Mouse (Mus musculus): ENCODE data around the gene Eif2b3. TPM values are rescaled to one million over a fixed set of nuclear protein-coding genes. Genes with fewer than 3 reads are reported as not detected.

Gene Eif2b3
- 10 to 100 TPM; 19.1 to 20.1 TPM for total RNA-seq (2021)

DNA sequence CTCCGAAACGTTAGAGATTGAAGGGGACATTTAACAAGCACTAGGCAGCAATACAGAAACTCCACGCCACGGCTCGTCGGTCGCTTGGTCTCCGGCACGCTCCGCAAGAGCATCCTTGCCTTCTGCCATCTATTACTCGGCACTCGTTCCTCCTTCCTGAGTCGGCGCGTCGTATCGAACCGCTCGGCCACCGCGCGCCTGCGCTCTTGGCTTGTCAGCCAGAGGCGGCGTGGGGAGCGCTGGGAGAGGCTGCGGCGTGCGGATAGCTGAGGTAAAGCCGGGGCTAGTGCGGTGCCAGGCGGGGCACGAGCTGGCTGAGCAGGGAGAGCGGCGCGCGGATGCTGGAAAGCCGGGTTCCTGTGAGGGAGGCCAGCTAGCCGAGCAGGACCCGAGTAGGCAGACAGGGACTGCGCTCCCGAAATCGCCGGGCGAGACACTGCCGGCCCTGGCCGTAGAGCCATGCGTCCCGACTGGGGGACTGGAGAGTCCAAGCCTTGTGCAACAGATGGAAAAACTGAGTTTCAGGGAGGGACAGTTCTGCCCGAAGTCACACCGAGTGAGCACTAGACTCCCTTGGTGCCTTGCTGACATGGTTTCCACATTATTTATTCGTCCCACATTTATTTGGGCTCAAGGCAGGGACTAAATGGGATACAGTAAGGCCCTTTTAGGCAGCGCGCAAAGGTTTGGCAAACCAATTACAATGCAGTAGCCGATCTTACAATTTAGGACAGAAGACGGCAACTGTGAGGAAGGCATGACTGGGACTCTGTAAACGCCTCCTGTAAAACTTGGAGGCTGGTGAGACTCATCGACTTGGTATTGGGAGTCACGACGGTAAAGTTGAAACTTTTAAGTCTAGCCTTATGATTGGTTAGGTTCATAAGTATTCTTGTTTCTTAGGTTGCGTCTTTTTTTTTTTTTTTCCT is at the start of gene Eif2b3:
Eif2b3 (plus strand) TSS at position 197 of the 929 bp plus-strand sequence.
- DNase-seq, result peak; percentile 91

DNA sequence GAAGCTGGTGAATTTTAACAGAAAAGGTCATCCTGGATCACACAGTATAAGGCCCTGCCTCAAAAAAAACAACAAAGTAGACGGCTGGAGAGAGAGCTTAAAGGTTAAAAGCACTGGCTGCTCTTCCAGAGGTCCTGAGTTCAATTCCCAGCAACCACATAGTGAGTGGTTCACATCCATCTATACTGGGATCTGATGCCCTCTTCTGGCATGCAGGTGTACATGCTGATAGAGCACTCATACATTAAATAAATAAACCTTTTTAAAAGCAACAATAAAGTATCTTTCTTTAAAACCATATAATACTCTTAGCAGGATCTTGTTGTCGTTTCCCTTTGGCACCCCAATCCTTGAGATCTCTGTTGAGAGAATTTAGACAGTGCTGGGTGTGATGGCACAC is 42.7 kb upstream of the Eif2b3 start:
- DNase-seq, result no peak

DNA sequence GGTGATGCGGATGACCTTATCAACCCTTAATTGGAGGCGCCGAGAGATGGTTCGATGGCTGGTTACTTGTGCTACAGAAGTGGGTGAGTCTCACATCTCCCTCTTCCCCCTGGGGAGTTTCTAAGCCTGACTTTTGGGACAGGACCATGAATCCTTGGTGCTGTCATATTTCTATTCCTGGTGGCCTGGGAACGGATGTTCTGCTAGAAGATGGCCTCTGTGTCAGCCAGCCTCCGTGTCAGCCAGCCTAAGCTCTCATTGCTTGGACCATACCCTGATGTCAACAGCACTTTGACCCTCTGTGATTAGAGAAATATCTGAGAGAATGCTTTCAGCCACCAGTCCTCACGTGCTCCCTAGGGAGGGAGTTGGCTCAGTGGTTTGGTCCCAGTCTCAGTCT is 33.5 kb upstream of the Eif2b3 start:
- DNase-seq, result no peak

DNA sequence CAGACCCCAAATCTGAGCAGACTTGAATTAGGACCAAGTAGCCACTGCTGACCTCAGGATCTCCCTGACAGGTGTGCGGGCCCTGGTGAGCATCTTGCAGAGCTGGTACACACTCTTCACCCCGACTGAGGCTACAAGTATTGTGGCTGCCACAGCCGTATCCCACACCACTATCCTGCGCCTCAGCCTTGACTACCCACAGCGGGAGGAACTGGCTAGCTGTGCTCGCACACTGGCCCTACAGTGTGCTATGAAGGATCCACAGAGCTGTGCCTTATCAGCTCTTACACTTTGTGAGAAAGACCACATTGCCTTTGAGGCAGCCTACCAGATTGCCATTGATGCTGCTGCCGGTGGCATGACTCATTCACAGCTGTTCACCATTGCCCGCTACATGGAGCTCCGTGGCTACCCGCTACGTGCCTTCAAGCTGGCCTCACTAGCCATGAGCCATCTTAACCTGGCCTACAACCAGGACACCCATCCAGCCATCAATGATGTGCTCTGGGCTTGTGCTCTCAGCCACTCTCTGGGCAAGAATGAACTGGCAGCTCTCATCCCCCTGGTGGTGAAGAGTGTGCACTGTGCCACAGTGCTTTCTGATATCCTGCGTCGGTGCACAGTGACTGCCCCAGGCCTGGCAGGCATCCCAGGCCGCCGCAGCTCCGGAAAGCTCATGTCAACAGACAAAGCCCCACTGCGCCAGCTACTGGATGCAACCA is 32.6 kb upstream of the Eif2b3 start:
- DNase-seq, result peak; percentile 85

DNA sequence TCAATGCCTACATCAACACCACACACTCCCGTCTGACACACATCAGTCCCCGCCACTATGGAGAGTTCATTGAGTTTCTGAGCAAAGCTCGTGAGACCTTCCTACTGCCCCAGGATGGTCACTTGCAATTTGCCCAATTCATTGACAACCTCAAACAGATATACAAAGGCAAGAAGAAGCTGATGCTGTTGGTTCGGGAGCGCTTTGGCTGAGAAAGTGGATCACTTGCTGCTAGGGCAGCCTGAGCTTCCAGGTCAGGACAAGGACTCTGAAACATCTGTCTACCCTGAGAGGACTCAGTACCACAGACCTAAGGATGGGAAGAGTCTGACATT is 32.1 kb upstream of the Eif2b3 start:
- no peak for DNase-seq

DNA sequence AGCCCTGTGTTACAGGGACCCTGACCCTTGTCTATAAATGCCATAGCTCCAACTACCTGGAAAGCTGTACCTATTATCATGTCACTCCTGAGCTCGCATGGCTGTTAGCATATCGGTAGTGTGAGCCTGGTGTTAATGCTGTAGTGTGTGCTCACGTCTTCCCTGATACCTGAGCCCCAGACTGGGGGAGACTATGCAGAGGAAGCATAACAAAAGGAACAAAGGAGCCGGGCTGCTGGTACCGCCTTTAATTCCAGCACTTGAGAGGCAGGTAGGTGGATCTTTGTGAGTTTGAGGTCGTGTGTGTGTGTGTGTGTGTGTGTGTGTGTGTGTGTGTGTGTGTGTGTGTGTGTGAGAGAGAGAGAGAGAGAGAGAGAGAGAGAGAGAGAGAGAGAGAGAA is 29.5 kb upstream of the Eif2b3 start:
- no peak for DNase-seq

DNA sequence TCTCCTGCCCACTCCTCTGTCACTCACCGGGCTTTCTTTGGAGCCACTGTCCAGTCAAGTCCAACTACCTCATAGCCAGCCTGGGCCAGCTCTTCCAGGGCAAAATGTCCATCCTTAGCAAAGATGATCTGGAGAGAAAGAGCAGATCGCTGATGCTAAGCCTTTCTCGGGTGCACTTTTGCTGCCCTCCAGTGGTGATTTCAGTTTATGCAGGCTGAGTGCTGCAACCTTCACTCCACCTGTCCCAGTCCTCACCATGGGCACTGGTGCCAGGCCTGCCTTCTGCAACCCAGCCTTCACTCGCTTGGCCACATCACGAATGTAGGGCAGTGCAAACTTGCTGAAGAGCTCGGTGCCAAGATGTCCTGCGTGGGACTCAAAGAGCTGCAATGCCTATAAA is 27.8 kb upstream of the Eif2b3 start:
- DNase-seq, result peak; percentile 90

DNA sequence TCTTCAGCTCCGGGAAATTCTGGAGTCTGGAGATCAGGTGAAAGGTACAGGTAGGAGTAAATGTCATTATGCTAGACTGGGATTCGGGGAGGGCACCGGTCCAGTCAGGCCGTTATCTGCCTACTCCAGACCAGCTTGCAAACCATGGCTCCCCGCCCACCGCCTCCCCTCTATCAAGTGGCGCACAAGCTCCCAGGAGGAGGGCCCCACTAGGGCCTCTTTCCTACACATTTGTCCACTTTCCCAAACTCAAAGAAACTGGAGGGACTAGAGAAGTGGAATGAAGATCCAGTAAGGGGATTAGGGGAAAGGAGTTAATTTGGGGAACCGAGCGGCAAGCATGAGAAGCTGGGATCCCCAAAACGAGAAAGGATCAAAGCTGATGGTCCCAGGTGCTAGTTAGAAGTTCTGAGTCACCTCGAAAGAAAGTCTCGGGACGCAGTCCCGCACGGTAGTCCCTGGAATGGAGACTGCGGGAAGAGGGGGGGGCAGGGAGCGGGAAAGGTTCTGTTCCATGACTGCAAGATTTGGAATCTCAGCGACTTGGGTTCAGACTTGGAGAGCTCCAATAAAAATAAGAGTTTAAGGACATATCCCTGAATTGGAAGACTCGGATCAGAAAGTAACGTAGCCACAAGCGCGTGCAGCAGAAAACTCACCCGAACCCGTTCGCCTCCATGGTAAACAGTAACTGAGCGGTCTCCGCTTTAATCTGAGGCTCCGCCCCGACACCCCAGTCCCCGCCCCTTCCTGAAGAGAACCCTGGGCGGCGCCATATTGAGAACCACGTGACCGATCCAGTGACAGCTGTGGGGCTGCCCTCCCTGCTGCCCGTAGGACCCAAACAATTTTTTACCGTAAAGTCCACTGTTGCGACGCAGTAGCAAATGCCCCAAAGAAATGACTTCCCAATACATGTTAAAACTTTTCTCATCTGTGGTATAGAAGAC is 25.3 kb upstream of the Eif2b3 start, which contains the start of gene Urod:
Urod (minus strand) TSS at position 742 of the 950 bp plus-strand sequence.
- DNase-seq, result peak; percentile 95

DNA sequence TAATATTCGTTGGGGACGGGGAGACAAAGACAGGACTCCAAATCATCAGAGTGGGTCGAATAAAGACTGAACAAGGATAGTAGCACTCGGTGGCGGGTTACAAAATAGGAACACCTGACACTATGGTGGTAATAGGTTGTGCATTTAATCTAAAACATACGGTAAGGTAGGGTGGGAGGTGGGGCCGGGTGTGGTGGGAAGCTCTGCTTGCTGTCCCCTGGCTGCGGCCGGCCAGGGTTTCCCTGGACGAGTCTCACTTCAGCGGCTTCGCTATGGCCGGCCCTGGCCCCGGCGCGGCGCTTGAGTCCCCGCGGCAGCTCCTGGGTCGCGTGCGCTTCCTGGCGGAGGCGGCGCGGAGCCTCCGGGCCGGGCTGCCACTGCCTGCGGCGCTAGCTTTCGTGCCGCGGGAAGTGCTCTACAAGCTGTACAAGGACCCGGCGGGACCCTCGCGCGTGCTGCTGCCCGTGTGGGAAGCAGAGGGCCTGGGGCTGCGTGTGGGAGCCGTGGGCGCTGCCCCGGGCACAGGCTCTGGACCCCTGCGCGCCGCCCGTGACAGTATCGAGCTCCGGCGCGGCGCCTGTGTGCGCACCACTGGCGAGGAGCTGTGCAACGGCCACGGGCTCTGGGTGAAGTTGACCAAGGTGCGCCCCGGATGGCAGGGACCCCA is 23.9 kb upstream of the Eif2b3 start, which contains the start of gene Hectd3:
Hectd3 (plus strand) TSS at position 187 of the 667 bp plus-strand sequence.
- peak; percentile 58 for DNase-seq

DNA sequence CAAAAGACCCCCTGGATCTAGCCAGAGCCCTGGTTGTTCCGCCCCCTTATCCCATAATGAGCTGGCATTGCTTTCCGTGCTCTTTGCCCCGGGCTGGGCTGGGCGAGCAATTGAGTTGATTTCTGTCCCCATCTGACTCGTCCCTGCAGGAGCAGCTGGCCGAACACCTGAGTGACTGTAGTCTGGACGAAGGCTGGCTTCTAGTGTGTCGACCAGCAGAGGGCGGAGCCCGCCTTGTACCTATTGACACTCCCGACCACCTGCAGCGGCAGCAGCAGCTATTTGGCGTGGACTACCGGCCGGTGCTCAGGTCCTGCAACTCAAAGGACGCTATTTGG is 23.4 kb upstream of the Eif2b3 start:
- DNase-seq, result peak; percentile 49

DNA sequence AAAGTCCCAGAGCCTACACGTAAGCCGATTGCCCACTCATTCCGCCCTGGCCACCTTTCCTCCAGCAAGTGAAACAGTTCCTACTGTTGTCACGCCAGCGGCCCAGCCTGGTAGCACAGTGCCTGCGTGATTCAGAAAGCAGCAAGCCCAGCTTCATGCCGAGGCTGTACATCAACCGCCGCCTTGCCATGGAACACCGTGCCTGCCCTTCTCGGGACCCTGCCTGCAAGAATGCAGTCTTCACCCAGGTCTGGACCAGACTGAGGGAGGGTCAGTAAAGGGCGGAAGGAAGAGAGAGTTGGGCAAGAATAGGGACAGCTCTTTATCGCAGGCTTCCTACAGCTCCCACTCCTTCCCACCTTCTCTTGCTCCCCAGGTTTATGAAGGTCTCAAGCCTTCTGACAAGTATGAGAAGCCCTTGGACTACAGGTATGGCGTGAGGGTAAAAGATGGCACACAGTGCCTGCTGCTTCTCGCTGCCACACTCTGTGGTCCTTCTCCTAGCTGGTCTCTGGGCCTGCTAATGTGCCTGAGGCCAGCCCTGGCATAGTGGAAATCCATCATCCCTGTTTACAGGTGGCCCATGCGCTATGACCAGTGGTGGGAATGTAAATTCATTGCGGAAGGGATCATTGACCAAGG is 19.6 kb upstream of the Eif2b3 start:
- no peak for DNase-seq

DNA sequence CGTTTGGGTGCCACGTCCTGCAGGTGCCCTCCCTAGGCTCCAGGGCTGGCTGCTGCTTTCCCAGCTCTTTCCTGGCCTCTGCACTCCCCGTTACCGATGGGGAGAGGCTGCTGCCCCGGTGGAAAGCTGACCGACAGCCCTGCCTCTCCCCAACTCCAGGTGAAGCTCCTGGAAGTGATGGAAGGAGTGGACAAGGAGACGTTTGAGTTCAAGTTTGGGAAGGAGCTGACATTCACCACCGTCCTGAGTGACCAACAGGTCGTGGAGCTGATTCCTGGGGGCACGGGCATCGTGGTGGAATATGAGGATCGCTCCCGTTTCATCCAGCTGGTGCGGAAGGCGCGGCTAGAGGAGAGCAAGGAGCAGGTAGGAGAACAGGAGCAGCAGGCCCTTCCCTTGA is 17.2 kb upstream of the Eif2b3 start:
- no peak for DNase-seq

DNA sequence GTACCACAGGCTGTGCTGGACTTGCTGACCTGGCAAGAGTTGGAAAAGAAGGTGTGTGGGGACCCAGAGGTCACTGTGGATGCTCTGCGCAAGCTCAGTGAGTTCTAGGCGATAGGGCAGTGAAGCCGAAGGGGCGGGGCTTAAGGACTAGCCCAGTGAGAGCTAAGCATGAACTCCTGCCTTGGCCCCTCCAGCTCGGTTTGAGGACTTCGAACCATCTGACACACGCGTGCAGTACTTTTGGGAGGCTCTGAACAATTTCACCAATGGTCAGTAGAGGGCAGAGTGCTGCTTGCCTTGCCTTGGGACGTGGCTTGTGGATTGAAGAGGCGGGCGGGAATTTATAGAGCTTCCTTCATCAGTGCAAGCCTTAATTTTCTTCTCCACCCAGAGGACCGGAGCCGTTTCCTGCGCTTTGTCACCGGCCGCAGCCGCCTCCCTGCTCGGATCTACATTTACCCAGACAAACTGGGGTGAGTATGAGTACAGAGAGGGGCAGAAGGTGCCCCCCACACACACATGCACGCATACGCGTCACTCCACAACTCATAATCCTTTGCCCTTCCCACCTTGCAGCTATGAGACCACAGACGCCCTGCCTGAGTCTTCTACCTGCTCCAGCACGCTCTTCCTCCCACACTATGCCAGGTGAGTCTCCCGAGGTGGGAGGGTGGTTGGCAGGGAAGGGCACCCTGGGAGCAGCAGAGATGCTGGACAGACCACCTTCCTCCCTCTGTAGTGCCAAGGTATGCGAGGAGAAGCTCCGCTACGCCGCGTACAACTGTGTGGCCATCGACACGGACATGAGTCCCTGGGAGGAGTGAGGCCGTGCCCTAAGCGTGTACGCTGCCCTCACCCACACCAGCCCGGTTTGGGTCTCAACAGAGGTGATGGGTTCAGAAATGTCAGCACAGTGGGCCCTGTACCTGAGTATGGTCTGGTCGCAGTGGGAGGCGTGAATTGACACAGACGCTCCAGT is 16.4 kb upstream of the Eif2b3 start:
- DNase-seq, result peak; percentile 77

DNA sequence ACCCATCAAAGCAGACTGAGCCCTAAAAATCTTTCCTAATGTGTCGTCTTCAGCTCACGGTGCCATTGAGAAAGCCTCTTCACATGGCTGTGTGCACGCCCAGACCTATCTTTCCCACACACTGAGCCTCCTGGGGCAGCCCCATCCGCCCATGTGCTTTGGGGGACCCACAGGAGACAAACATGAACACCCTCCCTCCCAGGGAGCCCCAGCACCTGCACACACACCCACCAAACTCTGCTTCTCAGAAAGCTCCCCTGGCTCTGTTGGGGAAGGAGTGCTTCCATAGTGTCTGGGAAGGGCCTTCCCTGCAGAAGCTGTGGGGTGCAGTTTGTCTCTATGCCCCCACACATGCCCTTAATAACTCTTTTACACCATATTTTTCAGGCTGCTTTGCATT is 14.6 kb upstream of the Eif2b3 start:
- DNase-seq, result no peak

DNA sequence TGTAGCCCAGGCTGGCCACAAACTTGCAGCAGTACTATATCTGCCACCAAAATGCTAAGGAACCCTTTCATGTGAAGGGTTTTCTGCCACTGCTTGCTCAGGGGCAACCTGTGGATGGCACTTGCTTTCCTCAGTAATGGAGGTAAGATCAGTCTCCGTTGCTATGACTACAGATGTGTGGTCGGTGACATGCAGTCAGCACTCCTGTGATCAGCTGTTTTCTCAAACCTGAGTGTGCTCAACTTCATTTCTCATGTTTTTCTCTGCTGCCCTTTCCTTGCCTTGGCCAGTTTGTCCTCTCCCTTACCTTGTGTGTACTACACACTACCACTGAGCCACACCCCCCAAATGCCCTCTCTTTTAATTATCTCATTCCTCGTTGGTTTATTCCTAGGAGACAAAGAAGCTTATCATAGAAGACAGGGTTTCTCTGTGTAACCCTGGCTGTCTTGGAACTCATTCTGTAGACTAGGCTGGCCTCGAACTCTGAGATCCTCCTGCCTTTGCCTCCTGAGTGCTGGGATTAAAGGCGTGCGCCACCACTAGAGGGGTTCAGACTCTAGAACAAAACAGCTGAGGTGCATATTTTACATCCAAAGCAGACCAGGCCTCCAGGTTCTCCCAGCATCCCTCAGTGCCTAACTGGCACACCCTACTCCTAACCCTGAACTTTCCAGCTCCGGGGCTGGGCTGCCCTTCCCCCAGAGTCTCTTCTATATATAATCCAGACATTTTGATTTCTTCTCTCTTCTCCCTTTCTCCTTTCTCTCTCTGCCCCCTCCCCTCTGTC is 13.4 kb upstream of the Eif2b3 start:
- no peak for DNase-seq

DNA sequence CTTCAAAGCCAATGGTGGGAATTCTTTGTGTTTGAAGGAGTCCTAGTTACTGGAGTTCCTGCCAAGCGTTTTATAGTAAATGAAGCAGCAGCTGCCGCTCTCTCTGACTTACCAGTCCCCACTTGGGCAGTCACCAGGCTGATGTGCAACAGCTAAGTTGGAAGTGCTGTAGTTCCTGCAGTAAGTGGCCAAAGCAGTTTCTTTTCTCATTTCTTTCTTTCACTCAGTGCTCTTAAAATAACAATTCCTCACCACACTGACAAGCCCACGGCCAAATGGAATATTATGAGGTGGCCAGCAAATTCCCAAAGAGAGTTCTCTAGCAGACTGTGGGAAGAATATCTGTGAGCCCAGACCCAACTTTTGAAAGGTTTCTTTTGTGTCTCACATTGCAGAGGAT is 12.1 kb upstream of the Eif2b3 start:
- no peak for DNase-seq

DNA sequence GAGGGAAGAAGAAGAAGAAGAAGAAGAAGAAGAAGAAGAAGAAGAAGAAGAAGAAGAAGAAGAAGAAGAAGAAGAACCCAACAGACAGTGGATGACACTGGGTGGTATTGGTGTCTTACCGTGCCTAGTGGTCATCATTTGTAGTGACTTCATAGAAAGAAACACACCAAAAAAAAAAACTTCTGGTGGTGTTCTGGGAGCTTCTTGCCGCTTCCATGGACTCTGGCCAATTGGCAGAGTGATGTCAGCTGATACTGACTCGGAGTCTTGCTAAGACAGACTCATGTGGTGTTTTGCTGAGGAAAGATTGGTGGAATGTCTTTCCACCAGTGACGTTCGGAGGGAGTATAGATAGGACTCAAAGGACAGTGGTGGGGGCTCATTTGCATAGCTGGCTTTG is 9.0 kb upstream of the Eif2b3 start:
- no peak for DNase-seq

DNA sequence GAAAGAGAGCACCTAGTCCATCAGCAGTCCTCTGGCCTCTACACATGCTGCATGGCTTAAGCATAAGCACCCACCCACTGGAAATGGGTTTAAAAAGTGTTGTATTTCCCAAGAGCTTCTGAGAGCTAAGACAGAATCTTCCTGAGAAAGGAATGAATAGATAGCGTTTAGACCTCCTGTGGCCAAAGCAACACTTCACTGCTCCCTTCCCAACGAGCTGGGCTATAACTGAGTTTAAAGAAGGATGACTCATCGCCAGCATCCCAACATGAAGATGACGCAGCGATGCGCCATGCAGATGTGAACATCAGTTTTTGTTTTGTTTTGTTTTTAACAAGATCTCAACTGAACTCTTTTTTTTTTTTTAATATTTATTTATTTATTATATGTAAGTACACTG is 5.6 kb upstream of the Eif2b3 start:
- DNase-seq, result no peak

DNA sequence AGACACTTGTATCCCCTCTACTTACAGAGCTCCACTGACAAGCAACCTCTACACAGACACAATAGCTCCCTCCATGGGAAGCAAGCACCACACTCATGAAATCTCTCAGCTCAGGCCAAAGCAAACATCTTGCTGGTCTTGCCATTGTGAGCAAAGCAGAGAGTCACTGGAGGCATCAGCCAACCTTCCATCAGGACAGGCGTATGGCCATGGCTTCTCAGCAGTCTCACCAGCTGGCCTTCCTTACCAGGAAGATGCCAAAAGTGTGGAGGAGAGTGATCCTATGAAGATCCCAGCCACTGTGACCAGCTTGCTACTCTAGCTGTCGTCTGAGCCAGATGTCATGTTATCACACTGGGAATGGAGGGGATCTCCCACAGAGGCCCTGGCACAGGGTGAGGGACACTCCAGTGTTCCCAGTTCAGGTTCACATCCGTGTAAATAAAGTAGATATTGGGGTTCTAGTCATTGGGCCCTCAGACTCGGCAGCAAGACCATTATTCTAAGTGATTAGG is 4.2 kb upstream of the Eif2b3 start:
- DNase-seq, result no peak

Data from heart, postnatal 4 days (tissue).